Mouse (Mus musculus) gastrocnemius, postnatal 10 days (tissue): ENCODE data around the gene 1110051M20Rik. TPM values are rescaled to one million over a fixed set of nuclear protein-coding genes. Genes with fewer than 3 reads are reported as not detected.

Source experiments
- DNase-seq: peaks from one replicate; pipeline ENCODE4 v3.0.0; 2021; ENCODE audit warnings: mixed read lengths
- total RNA-seq, 2 experiments: library from RNA; stranded (reverse); gene quantifications; 2 replicates each; pipeline ENCODE4 v1.2.3; 2021

The 1110051M20Rik gene
- total RNA-seq, 2 experiments from 2014 or later: 12.0 to 12.2 TPM

DNA sequence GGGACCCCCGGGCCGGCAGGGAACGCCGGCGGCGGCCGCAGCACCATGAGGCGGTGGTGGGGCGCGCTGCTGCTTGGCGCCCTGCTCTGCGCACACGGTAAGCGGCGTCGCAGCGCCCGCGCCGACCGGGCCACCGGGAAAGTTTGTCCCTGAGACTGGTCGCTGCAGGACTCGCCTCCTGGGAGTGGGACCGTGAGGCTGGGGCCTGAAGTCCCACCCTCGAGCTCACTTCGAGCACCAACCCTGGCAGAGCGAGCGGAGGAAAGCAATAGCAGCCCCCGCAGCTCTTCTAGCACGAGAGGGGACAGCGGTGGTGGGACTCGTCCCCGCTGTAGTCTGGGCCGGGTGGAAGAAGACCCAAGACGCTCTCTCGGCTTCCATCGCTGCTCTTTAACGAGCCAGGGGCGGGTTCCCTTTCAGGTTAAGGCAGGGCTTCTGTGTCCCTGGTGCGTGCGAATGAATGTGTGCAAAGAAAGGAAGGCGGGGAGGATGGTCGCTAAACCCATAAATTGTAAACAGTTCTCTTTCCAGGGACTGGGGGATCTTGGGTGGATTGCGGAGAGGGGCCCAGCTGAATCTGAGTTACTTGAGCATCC, 13.2 kb upstream of the 1110051M20Rik start:
- no peak for DNase-seq

DNA sequence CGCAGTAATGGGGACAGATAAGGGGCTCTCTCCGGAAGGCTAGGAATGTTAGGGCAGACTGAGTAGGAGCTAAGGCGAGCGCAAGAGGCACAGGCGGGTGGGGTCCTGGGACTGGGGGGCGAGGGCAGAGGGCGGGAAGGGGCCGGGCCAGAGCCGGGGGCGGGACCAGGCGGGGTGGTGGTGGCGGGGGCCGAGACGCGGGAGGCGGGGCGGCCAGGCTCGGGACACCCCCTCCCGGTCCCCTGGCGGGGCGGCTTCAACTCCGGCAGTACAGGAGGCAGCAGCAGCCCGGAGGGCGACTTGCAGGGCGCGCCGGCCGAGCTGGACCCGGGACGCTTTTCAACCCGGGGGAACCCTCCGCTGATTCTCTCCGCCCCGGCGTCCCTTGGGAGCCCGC, 12.8 kb upstream of the 1110051M20Rik start, which contains the start of gene Lrp4:
Gene Lrp4, plus strand, starts transcription at position 253 of the 397 bp plus-strand sequence.
- peak; percentile 78 for DNase-seq

DNA sequence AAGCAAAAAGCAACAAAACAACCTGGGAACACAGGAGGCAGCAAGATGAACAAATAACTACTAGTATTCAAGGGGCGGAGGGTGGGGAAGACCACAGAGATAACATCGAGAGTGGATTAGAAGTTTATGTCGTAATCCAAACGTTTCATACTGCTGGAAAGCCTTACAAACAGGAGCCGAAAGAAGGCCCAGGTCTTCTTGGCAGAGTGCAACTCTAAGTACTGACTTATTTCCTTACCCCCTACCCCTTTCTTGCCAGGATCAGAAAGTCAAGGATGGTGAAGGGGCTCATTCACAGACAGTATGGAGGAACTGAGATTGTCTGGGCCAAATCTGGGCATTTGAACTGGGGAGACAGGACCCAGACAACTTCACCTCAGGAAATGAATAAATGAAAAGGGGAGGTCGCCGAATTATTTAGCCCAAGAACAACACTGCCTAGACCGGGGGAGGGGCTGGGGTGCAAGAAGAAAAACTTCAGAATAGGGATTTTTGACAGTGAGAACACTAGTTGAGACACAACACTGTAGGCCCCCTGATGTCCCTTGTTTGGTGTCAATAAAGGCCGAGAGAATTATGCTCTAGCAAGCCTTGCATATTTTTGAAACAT, 12.1 kb upstream of the 1110051M20Rik start:
- no peak for DNase-seq

DNA sequence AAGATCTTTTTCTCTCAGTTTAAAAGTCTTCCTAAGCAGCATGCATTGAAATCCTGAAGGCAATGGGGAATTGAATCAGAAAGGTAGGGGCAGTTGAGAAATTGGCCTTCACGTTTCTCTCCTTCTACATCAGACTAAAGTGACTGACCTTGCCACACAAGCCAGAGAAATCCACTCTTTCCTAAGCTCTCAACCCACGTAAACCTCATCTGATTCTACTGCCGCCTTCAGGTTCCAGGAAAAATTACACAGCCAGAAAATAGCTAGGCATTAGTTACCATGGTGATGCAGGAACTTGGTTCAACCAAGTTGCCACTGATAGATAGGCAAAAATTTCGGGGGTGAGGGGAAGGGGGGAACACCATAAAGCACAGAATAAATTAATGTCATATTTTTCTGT, 11.3 kb upstream of the 1110051M20Rik start:
- no peak for DNase-seq

DNA sequence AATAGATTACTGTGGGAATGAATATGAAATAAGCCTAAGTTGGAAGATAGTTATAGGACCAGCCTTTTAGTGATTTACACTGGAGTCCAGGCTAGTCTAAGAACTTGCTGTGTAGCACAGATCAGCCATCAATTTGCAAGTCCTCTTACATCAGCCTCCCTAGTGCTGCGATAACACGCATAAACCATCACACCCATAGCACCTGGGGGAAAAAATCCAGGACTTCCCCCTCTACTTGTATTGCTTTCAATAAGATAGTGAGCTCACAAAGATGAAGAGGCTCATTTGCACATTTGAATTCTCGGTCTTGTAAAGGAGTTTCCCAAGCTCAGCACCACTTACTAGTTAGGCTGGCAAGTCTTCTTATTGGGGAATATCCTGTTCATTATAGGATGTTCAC, 9.9 kb upstream of the 1110051M20Rik start:
- DNase-seq: no peak

DNA sequence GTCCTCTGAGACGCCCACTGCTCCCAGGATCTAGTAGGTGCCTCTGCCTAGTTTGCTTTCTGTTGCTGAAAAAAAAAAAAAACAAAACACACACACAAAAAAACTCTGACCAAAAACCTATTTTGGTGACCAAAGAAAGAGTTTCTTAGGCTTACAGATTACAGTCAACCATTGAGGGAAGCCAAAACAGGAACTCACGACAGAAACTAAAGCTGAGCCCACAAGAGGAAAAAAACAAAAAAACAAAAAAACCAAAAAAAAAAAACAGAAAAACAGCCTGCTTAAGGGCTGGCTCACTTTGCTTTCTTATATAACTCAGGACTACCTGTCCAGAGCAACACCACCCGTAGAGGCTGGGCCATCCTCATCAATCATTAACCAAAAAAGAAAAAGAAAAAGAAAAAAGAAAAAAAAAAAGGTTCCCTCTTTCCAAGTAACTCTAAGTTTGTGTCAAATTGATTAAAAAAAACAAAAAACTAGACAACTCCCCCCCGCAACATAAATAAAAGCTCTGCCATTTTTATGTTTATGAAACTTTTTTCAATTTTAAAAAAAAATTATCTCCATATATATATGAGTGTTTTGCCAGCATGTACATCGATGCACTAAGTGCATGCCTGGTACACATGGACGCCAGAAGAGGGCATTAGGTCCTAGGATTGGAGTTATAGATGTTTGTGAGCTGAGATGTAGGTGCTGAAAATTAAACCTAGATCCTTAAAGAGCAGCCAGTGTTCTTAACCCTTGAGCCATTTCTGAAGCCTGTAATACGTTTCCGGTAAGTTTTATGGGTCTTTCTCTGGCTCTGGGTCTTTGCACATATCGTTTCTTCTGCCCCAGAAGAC, 8.9 kb upstream of the 1110051M20Rik start:
- DNase-seq: no peak

DNA sequence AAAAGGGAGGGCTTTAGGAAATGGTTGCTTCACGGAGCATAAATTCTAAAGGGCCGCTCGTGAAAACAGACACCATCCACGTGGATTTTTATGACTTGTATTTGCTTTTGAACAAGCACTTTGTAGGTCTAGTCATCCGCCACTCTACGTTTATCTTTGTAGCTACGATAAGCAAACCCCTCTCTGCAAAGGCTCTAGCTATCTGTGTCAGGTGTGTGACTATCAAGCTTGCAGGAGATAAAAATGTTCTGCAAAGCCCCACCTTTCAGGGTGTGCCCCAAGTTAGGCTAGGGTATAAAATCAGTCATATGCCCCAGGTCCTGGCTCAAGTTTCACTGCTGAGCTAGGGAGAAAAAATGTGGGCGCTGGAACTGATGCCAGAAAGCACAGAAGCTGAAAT, 8.2 kb upstream of the 1110051M20Rik start:
- DNase-seq: no peak

DNA sequence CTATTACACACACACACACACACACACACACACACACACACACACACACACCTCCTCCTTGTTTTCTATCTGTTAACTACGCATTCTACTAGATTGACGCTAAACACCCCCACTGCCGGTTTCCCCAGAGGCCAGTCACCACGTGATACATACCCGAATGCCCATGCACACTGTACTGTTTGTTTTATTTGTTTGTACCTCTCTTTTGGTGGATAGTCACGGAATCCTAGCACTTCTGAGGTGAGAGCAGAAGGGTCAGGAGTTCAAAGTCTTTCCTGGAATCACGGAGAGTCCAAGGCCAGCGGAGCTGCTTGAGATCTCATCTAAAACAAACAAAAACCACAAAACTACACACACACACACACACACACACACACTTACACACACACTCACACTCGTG, 5.8 kb upstream of the 1110051M20Rik start:
- DNase-seq: no peak

DNA sequence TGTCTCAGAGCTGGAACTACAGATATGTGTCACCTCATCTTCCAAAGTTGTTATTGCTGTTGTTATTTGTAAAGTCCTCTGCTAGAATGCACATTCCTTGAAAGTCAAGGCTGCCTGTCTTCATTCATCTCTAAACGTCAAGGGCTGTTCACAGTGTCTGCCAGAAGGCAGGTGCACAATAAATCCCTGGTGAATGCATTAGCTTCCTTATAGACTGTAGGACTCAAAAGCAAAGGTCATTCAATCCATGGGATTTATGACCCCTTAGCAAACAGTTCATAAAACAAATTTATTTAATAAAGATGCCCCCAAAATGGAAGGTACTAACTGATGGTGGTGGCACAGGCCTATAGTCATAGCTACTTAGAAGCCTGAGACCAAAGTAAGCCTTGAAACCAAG, 5.2 kb upstream of the 1110051M20Rik start:
- DNase-seq: no peak

DNA sequence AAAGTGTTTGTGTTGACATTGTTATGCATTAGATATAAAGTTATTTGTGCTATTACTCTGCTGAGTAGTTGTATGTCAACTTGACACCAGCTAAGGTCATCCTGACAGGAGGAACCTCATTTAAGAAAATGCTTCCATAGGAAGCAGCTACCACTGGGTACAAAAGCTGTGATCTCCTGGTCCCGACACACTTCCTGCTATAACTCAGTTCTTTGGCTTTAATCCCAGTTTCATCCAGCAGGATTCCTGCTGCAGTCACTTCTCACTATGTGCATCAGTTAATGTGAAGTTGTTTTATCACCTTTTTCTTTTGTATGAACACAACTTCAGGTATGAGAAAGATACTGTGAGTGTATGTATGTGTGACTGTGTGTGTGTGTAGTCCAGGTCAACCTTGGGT, 2.3 kb downstream of the 1110051M20Rik start:
- DNase-seq: no peak

DNA sequence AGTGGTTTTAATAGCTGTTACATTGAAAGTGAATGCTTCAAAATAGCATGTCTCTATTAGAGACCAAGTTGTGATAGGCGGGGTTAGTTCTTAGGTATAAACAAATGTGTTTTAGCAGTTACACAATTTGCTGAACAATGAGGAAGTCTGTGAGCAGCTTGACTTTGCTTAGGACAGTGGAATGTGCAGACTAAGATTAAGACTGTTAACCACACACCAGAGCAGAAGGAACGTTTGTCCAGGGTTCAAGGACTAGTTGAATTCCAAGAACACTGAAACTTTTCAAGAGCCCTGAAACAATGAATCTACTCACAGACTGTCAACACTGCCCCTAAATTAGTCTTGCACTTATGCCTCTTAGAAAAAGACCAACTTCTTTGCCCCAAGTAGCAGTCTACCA, 2.8 kb downstream of the 1110051M20Rik start:
- no peak for DNase-seq

DNA sequence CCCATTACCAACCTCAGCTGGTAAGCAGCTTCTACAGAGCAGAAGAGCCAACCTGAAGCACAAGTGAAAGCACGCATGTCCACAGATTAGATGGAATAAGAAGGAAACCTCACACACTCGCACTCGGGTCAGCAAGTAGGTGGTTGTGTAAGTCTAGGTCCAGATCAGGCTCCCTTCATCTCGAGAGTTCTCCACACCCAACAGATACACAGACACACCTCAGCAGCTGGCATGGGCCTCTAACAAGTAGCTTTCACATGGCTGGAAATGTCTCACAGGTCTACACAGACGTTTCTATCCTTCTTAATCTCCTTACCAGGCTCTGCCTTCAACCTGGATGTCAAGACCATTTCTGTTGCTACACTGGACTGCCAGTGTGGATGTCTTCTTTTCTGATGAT, 3.8 kb downstream of the 1110051M20Rik start:
- no peak for DNase-seq

DNA sequence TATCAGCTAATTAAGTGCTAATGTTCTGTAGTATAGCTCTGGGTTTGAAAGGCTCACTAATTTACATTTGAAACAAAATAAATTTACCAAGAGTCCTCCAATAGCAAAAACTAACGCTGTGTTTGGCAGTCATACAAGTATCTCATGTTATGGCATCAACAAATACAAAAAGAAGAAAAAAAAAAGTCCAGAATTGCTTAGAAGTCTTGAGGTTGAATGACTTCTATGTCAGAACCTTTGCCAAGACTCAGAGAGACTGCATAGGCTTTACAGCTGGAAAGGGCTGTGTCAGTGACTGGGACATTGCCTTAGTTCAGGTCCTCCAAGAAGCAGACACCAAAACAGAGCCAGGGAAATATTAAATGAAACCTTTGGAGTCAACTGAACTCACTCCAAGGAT, 4.6 kb downstream of the 1110051M20Rik start:
- DNase-seq: no peak

DNA sequence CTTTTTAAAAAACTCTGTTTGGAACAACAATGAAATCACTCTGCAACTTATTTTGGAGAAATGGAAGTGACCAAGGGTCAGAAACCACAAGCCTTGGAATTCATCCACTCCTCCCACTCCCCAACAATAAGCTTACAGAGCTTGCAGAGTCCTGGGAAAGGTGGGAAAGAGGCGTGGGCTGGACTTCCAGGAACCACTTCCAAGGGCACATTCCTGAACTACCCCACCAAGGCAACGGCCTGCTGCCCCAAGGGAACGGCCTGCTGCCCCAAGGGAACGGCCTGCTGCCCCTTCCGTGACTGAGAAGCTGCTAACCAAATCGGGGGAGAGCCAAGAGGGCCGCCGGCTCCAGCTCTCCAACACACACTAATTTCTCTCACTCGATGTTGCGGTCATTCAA, 5.2 kb downstream of the 1110051M20Rik start:
- DNase-seq: no peak

DNA sequence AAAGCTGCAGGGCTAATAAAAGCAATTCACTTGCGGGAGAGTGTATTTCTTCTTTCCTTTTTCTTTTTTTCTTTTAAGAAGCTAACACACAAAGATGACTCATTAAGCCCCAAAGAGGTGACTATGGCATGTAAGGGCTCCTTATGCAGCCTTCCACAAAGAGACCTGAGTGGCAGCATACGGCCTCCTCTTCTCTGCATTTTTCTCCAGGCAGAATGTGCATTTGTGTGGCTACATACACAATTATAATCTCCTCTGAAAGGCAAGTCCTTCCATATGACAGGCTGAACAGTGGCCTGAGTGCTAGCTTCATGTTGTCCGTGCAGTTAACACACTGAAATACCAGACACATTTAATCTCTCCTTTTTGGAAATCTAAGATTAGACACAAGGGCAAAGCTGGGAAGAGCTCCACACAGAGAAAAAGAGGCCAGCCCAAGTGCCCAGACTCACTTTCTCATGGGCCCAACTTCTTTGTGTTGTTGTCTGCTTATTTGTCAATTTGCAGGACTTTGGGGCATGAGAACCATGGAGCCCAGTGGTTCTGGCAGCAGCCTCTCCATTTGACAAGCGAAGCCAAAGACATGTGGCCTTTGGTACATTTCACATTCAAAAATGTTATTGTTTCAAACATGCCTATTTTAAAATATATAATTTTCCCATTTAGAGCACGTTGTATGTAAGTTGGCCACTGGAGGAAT, 7.2 kb downstream of the 1110051M20Rik start:
- DNase-seq: no peak

DNA sequence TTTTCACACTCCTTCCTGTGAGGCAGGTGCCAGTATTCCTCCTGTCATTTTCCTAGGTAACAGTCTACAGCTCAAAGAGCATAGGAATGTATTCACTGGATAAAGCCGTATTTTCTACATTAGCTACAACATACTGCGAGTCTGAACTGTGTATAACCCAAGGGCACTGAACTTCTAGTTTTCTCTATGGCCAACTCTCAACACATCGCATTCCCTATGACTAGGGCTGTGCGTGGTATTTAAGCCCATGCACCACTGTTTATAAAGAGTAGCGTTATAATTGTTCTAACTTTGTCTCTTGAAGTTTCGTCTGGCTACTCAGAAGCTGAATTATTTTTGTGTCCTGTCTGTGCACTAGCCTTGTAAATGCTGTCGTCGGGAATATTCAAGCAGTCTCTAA, 7.8 kb downstream of the 1110051M20Rik start:
- DNase-seq: no peak

DNA sequence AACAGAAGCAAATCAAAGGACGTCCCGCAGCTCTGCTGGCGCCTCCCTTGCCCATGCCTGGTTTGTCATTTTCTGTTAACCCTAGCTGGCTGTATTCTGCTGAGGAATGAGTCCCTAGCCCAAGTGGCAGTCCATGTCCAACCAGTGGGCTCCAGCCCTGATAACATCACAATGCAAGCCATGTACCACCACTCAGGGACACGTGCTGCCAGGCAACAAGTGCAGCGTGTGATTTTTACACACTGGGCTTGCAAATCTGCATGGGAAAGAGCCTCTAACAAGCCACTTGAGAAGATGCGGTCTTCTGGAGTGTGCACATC, 13.9 kb downstream of the 1110051M20Rik start:
- DNase-seq: no peak

DNA sequence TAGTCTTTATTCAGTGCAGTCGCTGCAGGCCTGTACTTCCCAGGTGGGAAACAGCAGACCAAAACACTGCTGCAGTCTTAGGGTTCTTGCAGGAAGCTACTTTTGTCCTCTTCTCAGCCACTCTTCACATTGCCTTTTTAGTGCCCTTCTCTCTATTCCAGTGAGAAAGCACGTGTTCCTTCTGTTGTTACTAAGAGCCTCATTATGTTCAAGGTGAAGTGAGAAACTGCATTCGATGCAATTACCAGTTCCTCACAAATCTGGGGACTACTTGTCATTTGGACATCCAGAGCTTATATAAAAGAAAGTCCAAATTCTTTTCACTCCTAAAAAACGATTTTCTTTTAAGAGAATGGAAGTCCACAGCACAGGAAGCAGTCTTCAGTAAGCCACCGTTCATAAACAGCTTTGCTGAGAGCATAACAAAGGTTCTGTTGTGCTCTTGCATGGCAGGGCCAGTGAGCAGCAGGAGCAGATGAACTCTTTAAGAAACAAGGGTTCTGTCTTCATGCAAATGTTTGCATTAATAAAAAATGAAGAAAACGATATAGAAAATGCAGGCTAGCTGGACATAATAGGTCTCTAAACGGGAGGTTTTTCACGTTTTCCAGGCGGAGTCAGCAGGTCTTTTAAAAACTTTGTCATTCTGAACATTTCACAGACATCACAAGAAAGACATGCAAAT, 14.4 kb downstream of the 1110051M20Rik start:
- no peak for DNase-seq

DNA sequence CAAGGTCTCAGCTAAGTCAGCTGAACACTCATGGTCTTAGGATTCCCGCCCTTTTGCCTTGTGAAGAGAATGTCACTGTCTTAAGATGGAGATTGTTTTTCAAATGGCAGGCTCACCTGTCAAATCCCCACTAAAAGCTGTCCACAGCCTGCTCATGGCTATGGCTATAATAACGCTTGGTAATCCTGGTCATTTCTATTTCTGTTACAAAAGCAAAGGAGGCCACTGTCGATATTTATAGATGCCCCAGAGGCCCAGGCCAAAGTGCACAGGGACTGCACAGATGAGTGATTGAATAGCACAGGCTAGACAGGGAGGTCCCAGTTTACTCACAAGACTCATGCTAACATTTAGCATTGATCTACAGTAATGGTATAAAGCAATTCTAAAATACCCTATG, 15.4 kb downstream of the 1110051M20Rik start:
- no peak for DNase-seq

DNA sequence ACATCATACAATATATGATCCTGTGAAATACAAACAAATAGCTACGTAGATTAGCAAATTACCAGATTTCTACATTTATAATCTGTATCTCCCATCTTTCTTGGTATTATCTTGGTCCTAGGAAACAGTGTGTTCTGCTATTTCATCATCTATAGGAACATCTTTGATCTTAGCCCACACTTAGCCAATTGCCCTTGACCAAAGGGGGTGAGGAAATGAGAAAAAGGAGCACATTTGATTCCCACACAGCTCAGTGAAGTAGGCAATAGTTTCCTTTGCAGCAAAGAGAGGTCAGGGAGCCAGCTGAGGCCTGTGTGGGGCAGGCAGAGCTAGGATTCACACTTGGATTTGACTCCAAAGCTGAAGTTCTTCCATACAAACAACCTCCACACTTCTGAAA, 18.2 kb downstream of the 1110051M20Rik start:
- no peak for DNase-seq

DNA sequence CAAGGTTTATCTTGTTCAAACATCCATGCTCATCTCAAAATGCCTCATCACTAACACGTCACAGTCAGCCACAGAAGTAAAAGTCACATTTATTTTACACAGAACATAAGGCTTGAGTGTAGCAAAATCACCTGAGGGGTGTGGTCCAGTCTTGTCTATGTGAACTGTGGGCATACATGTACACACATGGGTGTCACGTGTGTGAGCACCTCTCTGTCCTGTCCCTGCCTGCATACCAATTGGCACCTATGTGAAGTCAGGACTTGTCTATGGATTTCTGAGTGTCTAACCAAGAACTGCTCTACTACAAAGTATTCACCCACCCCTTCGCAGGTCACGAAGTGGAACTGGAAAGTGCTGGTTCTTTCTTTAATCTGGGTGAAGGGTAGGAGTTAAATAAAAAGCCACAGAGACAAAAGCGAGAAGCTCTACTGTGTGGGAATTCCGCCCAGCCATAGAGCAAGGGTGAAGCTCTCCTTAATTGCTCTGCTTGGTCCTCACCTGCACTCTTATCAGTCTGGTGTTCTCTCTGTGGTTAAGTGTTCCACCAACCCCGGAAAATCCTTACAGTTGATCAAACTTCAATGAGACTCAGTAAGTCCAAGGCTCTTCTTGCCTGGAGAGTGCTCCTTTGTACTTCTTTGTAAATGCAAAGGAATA, 20.3 kb downstream of the 1110051M20Rik start:
- DNase-seq: no peak

DNA sequence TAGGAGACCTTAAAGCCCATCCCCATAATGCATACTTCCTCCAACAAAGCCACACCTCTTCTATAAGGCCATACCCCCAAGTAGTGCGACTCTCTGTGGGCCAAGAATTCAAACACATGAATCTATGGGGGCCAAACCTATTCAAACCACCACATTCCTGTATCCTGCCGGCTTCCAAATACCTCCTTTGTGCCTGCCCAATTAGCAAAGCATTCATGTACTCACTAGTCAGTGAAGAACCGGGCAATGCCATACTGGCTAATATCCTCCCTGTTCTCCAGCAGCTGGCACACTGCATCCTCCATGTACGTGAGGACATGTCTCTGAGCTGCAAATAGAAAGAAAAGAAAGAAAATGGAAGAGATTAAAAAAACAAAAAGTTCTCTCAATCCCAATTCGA, 22.9 kb downstream of the 1110051M20Rik start:
- no peak for DNase-seq
